Comparison of ENCODE assay signal across 8 mouse cellular contexts in the genomic region with DNA sequence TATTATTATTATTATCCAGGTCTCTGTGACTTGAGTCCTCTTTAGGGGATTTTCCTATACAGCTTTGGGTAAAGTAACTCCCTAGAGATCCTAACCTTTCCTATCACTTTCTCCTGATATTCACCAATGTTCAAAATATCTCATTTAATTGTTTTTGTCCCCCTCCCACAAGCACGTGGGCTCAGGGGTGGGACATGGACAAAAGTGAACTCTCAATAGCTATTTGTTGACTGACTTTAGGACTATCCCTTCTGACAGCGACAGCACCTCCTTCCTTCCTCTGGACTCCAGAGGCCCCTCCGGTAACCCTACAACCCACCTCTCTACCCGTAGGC. TPM values are rescaled to one million over a fixed set of nuclear protein-coding genes. Genes with fewer than 3 reads are reported as not detected.
A peak's percentile ranks its signal among the peaks of the same experiment; 100 is the strongest.
DNase-seq lines count a peak whose midpoint lies in the region; ATAC-seq and TF ChIP-seq lines count a peak whose summit lies in the region.

No protein-coding gene starts in this region.

- H3K9me3 ChIP-seq in erythroblast, embryonic 14.5 days (ENCODE audit: control insufficient read depth, low read length) = 0 out of 2 replicates have a peak, but pooled peaks cover 2% of the 10 kb centered on the region
- no peaks in the 10 kb centered on the region for H3K9me3 ChIP-seq in liver, embryonic 12.5 days (replicated peaks)

- peaks cover 28% of the 10 kb centered on the region for H3K36me3 ChIP-seq in erythroblast, embryonic 14.5 days (ENCODE audit: control insufficient read depth)
- no peaks in the 10 kb centered on the region; the same call in 1 of the 2 replicates for H3K36me3 ChIP-seq in spleen, adult 2 months (ENCODE audit: control insufficient read depth, insufficient read depth, low read length)
- H3K36me3 ChIP-seq in liver, embryonic 12.5 days = peaks cover 11% of the 10 kb centered on the region; the same call in 1 of the 2 replicates

- H3K4me2 ChIP-seq in liver, embryonic 12.5 days = peak overlapping the region; percentile 69

- no peak for DNase-seq in spleen, adult 2 months (ENCODE audit: low read depth in 1 of 2, low spot score in 2 of 2)
- DNase-seq in spleen, postnatal 10 days (ENCODE audit: low spot score in 2 of 2) = no peak
- DNase-seq in adrenal gland, adult 2 months = no peak
- no peak for DNase-seq in frontal cortex, postnatal 10 days (ENCODE audit: low spot score in 2 of 2)
- no peak for DNase-seq in layer of hippocampus, postnatal 14 days (ENCODE audit: low spot score in 2 of 2)

- H3K4me1 ChIP-seq in erythroblast, embryonic 14.5 days (ENCODE audit: control insufficient read depth) = peaks cover 26% of the 10 kb centered on the region
- 0 out of 2 replicates have a peak, but pooled peaks cover 3% of the 10 kb centered on the region for H3K4me1 ChIP-seq in spleen, adult 2 months (ENCODE audit: control insufficient read depth, insufficient read depth, insufficient read length)
- H3K4me1 ChIP-seq in liver, embryonic 12.5 days = peaks cover 19% of the 10 kb centered on the region

- ATAC-seq in erythroblast, adult 5-6 weeks (replicated peaks; ENCODE audit: low FRiP score, poor library complexity, severe bottlenecking) = no peak
- no peak for ATAC-seq in liver, embryonic 12.5 days

- no peak for TF ChIP-seq POLR2A in spleen, adult 2 months (IDR thresholded peaks at IDR 0.05; ENCODE audit: low read depth, low read length)

- peak overlapping the region; percentile 72; the same call in 1 of the 2 replicates for H3K27ac ChIP-seq in spleen, adult 2 months (ENCODE audit: insufficient read depth, low read length)
- H3K27ac ChIP-seq in liver, embryonic 12.5 days = peak overlapping the region; percentile 89

- H3K9ac ChIP-seq in liver, embryonic 12.5 days = peak overlapping the region; percentile 76

- no peaks in the 10 kb centered on the region for H3K27me3 ChIP-seq in erythroblast, embryonic 14.5 days (ENCODE audit: control insufficient read depth)
- H3K27me3 ChIP-seq in spleen, adult 2 months (ENCODE audit: control insufficient read depth, insufficient read depth, low read length) = no peaks in the 10 kb centered on the region
- H3K27me3 ChIP-seq in liver, embryonic 12.5 days (replicated peaks) = no peaks in the 10 kb centered on the region

- H3K4me3 ChIP-seq in erythroblast, embryonic 14.5 days (replicated peaks) = peak overlapping the region; percentile 68
- H3K4me3 ChIP-seq in spleen, adult 2 months (ENCODE audit: extremely low read depth, insufficient read depth, insufficient read length) = peak overlapping the region; percentile 80; the same call in 1 of the 2 replicates
- peak overlapping the region; percentile 66 for H3K4me3 ChIP-seq in liver, embryonic 12.5 days

- 15% methylated on average over 4 of the region's 4 CpGs for WGBS in spleen, adult 2 months
- WGBS in liver, embryonic 12.5 days (ENCODE audit: insufficient replicate concordance) = 9% methylated on average over 4 of the region's 4 CpGs

- TF ChIP-seq CTCF in spleen, adult 2 months (IDR thresholded peaks at IDR 0.05; ENCODE audit: extremely low read depth, insufficient read depth, insufficient read length, insufficient replicate concordance) = no peak

RNA-seq across cellular contexts. Expression of a gene that starts 0.8 kb away (rescaled TPM):
- 0.32 and 0.50 TPM in 2 replicates for polyA plus RNA-seq in erythroblast, embryonic 14.5 days (2012)
- total RNA-seq in erythroblast, adult 5-6 weeks (2015; ENCODE audit: low replicate concordance) = 1.7 and 4.2 TPM in 2 replicates
- 0.56 and 1.1 TPM in 2 replicates for total RNA-seq in erythroblast, adult 5-6 weeks (2017; ENCODE audit: low replicate concordance)
- polyA plus RNA-seq in spleen, adult 2 months (2012; rRNA removed) = 13.9 and 16.5 TPM in 2 replicates
- 6.7 and 7.0 TPM in 2 replicates for polyA plus RNA-seq in liver, embryonic 12.5 days (2016; fragmentation: Nextera tagmentation; extraction: Ambion mirVana)
- total RNA-seq in adrenal gland, adult 2 months (2021) = 1 to 10 TPM; 8.8 to 9.6 TPM
- 11.1 and 12.9 TPM in 2 replicates for polyA plus RNA-seq in adrenal gland, adult 2 months (2012; rRNA removed)
- total RNA-seq in layer of hippocampus, postnatal 14 days (2021) = 10 to 100 TPM; 12.7 to 15.8 TPM

RNA-seq across cellular contexts. Expression of a gene that starts 18.2 kb away (rescaled TPM):
- polyA plus RNA-seq in erythroblast, embryonic 14.5 days (2012) = 0.47 and 0.57 TPM in 2 replicates
- 6.1 and 22.2 TPM in 2 replicates for total RNA-seq in erythroblast, adult 5-6 weeks (2015; ENCODE audit: low replicate concordance)
- 4.0 and 13.0 TPM in 2 replicates for total RNA-seq in erythroblast, adult 5-6 weeks (2017; ENCODE audit: low replicate concordance)
- 40.9 and 64.1 TPM in 2 replicates for polyA plus RNA-seq in spleen, adult 2 months (2012; rRNA removed)
- 58.3 and 59.8 TPM in 2 replicates for polyA plus RNA-seq in liver, embryonic 12.5 days (2016; fragmentation: Nextera tagmentation; extraction: Ambion mirVana)
- total RNA-seq in adrenal gland, adult 2 months (2021) = 100 to 1,000 TPM in 1 of 2 experiments, 10 to 100 TPM in 1; 55.1 to 112 TPM
- 170 and 218 TPM in 2 replicates for polyA plus RNA-seq in adrenal gland, adult 2 months (2012; rRNA removed)
- total RNA-seq in layer of hippocampus, postnatal 14 days (2021) = 10 to 100 TPM; 30.5 to 42.9 TPM

RNA-seq across cellular contexts. Expression of a gene that starts 29.5 kb away (rescaled TPM):
- polyA plus RNA-seq in erythroblast, embryonic 14.5 days (2012) = 9.4 and 12.0 TPM in 2 replicates
- total RNA-seq in erythroblast, adult 5-6 weeks (2015; ENCODE audit: low replicate concordance) = 309 and 358 TPM in 2 replicates
- total RNA-seq in erythroblast, adult 5-6 weeks (2017; ENCODE audit: low replicate concordance) = 298 and 314 TPM in 2 replicates
- polyA plus RNA-seq in spleen, adult 2 months (2012; rRNA removed) = 89.2 and 95.6 TPM in 2 replicates
- polyA plus RNA-seq in liver, embryonic 12.5 days (2016; fragmentation: Nextera tagmentation; extraction: Ambion mirVana) = 351 and 363 TPM in 2 replicates
- total RNA-seq in adrenal gland, adult 2 months (2021) = 100 to 1,000 TPM in 1 of 2 experiments, 10 to 100 TPM in 1; 54.5 to 106 TPM
- polyA plus RNA-seq in adrenal gland, adult 2 months (2012; rRNA removed) = 28.5 and 30.7 TPM in 2 replicates
- 100 to 1,000 TPM; 193 to 258 TPM for total RNA-seq in layer of hippocampus, postnatal 14 days (2021)

RNA-seq across cellular contexts. Expression of a gene that starts 31.2 kb away (rescaled TPM):
- polyA plus RNA-seq in erythroblast, embryonic 14.5 days (2012) = 0.05 and 0.06 TPM in 2 replicates
- 0.42 TPM in 1 of 2 replicates, not detected in the other for total RNA-seq in erythroblast, adult 5-6 weeks (2015; ENCODE audit: low replicate concordance)
- not detected in 2 replicates for total RNA-seq in erythroblast, adult 5-6 weeks (2017; ENCODE audit: low replicate concordance)
- 3.7 and 6.9 TPM in 2 replicates for polyA plus RNA-seq in spleen, adult 2 months (2012; rRNA removed)
- polyA plus RNA-seq in liver, embryonic 12.5 days (2016; fragmentation: Nextera tagmentation; extraction: Ambion mirVana) = 1.2 and 1.4 TPM in 2 replicates
- total RNA-seq in adrenal gland, adult 2 months (2021) = 1 to 10 TPM; 7.1 to 8.7 TPM
- polyA plus RNA-seq in adrenal gland, adult 2 months (2012; rRNA removed) = 38.0 and 43.0 TPM in 2 replicates
- total RNA-seq in layer of hippocampus, postnatal 14 days (2021) = 10 to 100 TPM; 87.1 to 91.3 TPM

RNA-seq across cellular contexts. Expression of a gene that starts 42.4 kb away (rescaled TPM):
- 0.95 and 1.1 TPM in 2 replicates for polyA plus RNA-seq in erythroblast, embryonic 14.5 days (2012)
- 3.1 and 7.7 TPM in 2 replicates for total RNA-seq in erythroblast, adult 5-6 weeks (2015; ENCODE audit: low replicate concordance)
- total RNA-seq in erythroblast, adult 5-6 weeks (2017; ENCODE audit: low replicate concordance) = 7.9 and 15.5 TPM in 2 replicates
- polyA plus RNA-seq in spleen, adult 2 months (2012; rRNA removed) = 64.1 and 85.8 TPM in 2 replicates
- polyA plus RNA-seq in liver, embryonic 12.5 days (2016; fragmentation: Nextera tagmentation; extraction: Ambion mirVana) = 9.4 and 9.9 TPM in 2 replicates
- 10 to 100 TPM; 52.4 to 57.7 TPM for total RNA-seq in adrenal gland, adult 2 months (2021)
- 213 and 220 TPM in 2 replicates for polyA plus RNA-seq in adrenal gland, adult 2 months (2012; rRNA removed)
- total RNA-seq in layer of hippocampus, postnatal 14 days (2021) = 100 to 1,000 TPM; 214 to 218 TPM

Comparison
In these comparisons a context has a peak if more than half of its experiments do, and no peak if none do; other contexts are left out.
1. RNA of a gene that starts 18.2 kb away (polyA plus RNA-seq): 170 to 218 TPM in adrenal gland, adult 2 months, 58.3 to 59.8 TPM in liver, embryonic 12.5 days and 40.9 to 64.1 TPM in spleen, adult 2 months; 0.47 to 0.57 TPM in erythroblast, embryonic 14.5 days; every median in the first group is over 10 times any median in the second.
2. Peak in every context shown above with its lines, with median percentiles within 50 percentile points of each other: H3K4me3 ChIP-seq.